Mouse (Mus musculus): ENCODE measurements around the gene Gm1673. TPM values are rescaled to one million over a fixed set of nuclear protein-coding genes. Genes with fewer than 3 reads are reported as not detected.
A peak's percentile ranks its signal among the peaks of the same experiment; 100 is the strongest.
"Not testable (repeated sequence)": the region's sequence is repeated elsewhere in the genome, so short reads cannot be mapped to it uniquely, and the experiment has no call there.

The Gm1673 gene
- 213 and 239 TPM in 2 replicates for polyA plus RNA-seq (2016; fragmentation: Nextera tagmentation; extraction: Ambion mirVana)

GRCm38 (mm10) chr5:33983309-33984121 is at the start of gene Gm1673:
TSS of gene Gm1673 (plus strand) at chr5:33983433.
- no peaks in the 10 kb centered on the region for H3K27me3 ChIP-seq
- 0 out of 2 replicates have a peak, but pooled peaks cover 8% of the 10 kb centered on the region for H3K4me1 ChIP-seq
- peak within 1 kb of the TSS; percentile 90 for H3K4me2 ChIP-seq (replicated peaks)
- peak; percentile 79 for ATAC-seq (ENCODE audit: insufficient number of reproducible peaks, insufficient read depth, low FRiP score, low TSS enrichment)
- H3K4me3 ChIP-seq, result peak within 1 kb of the TSS; percentile 94
- H3K36me3 ChIP-seq, result 0 out of 2 replicates have a peak, but pooled peaks cover 6% of the 10 kb centered on the region
- peak within 1 kb of the TSS; percentile 73 for H3K27ac ChIP-seq
- under 1% methylated on average over 88 of the region's 88 CpGs for WGBS
- peak within 1 kb of the TSS; percentile 92 for H3K9ac ChIP-seq
- no peaks in the 10 kb centered on the region for H3K9me3 ChIP-seq

- 0 out of 2 replicates have a peak overlapping the region, but pooled peaks have one; percentile 92 for H3K4me3 ChIP-seq
- WGBS, result 81% methylated on average over 2 of the region's 2 CpGs
Observed at GRCm38 (mm10) chr5:33934081-33934480, 49.2 kb upstream of the Gm1673 start.

GRCm38 (mm10) chr5:33934877-33935276 is 48.4 kb upstream of the Gm1673 start:
- Histone ChIP-seq H3K4me3 (peak overlapping the region; percentile 92), H3K4me2 (replicated peaks) (peak overlapping the region; percentile 59), H3K36me3 (peaks cover 16% of the 10 kb centered on the region), H3K9me3 (peaks cover 2% of the 10 kb centered on the region; the same call in 1 of the 2 replicates), H3K27me3 (no peaks in the 10 kb centered on the region), H3K27ac (no peak overlapping the region), H3K9ac (no peak overlapping the region), H3K4me1 (peaks cover 18% of the 10 kb centered on the region)
- 83% methylated on average over 7 of the region's 7 CpGs for WGBS
- no peak for ATAC-seq (ENCODE audit: insufficient number of reproducible peaks, insufficient read depth, low FRiP score, low TSS enrichment)

More at GRCm38 (mm10) chr5:33934081-33934480, 49.2 kb upstream of the Gm1673 start:
- Histone ChIP-seq H3K4me1 (peaks cover 18% of the 10 kb centered on the region), H3K9me3 (no peaks in the 10 kb centered on the region), H3K36me3 (peaks cover 22% of the 10 kb centered on the region), H3K9ac (no peak overlapping the region), H3K4me2 (replicated peaks) (peak overlapping the region; percentile 59), H3K27ac (no peak overlapping the region), H3K27me3 (no peaks in the 10 kb centered on the region)
- ATAC-seq (ENCODE audit: insufficient number of reproducible peaks, insufficient read depth, low FRiP score, low TSS enrichment), result no peak

GRCm38 (mm10) chr5:33935700-33936111 is 47.5 kb upstream of the Gm1673 start:
- Histone ChIP-seq H3K9ac (peak overlapping the region; percentile 89), H3K4me1 (peaks cover 18% of the 10 kb centered on the region), H3K9me3 (peaks cover 6% of the 10 kb centered on the region), H3K27me3 (no peaks in the 10 kb centered on the region), H3K36me3 (peaks cover 14% of the 10 kb centered on the region), H3K4me3 (peak overlapping the region; percentile 92), H3K27ac (peak overlapping the region; percentile 85), H3K4me2 (replicated peaks) (peak overlapping the region; percentile 59)
- WGBS, result under 1% methylated on average over 39 of the region's 39 CpGs
- peak; percentile 61 for ATAC-seq (ENCODE audit: insufficient number of reproducible peaks, insufficient read depth, low FRiP score, low TSS enrichment)

- WGBS, result under 1% methylated on average over 61 of the region's 61 CpGs
- Histone ChIP-seq H3K36me3 (peaks cover 14% of the 10 kb centered on the region), H3K9me3 (peaks cover 9% of the 10 kb centered on the region), H3K27ac (peak within 1 kb of the TSS; percentile 85), H3K4me2 (replicated peaks) (peak within 1 kb of the TSS; percentile 68), H3K27me3 (no peaks in the 10 kb centered on the region), H3K9ac (peak within 1 kb of the TSS; percentile 89), H3K4me3 (peak within 1 kb of the TSS; percentile 92), H3K4me1 (peaks cover 18% of the 10 kb centered on the region)
- ATAC-seq (ENCODE audit: insufficient number of reproducible peaks, insufficient read depth, low FRiP score, low TSS enrichment), result peak; percentile 95
Observed at GRCm38 (mm10) chr5:33936120-33936707, 47.0 kb upstream of the Gm1673 start, which contains the start of gene Nelfa. TSS of gene Nelfa (minus strand) at chr5:33936413.

- H3K4me3 ChIP-seq, result peak overlapping the region; percentile 92; the same call in 1 of the 2 replicates
- no peak for ATAC-seq (ENCODE audit: insufficient number of reproducible peaks, insufficient read depth, low FRiP score, low TSS enrichment)
- no peak overlapping the region for H3K27ac ChIP-seq
- 96% methylated on average over 2 of the region's 2 CpGs for WGBS
- H3K4me1 ChIP-seq, result peaks cover 18% of the 10 kb centered on the region
- H3K9ac ChIP-seq, result no peak overlapping the region
- peaks cover 14% of the 10 kb centered on the region for H3K9me3 ChIP-seq
- no peaks in the 10 kb centered on the region for H3K27me3 ChIP-seq
- peak overlapping the region; percentile 68 for H3K4me2 ChIP-seq (replicated peaks)
- peaks cover 9% of the 10 kb centered on the region for H3K36me3 ChIP-seq
Observed at GRCm38 (mm10) chr5:33937230-33937629, 46.0 kb upstream of the Gm1673 start.

GRCm38 (mm10) chr5:33938448-33938847 is 44.8 kb upstream of the Gm1673 start:
- H3K36me3 ChIP-seq, result peaks cover 6% of the 10 kb centered on the region
- 79% methylated on average over 3 of the region's 3 CpGs for WGBS
- peaks cover 16% of the 10 kb centered on the region for H3K9me3 ChIP-seq
- H3K27ac ChIP-seq, result no peak overlapping the region
- H3K4me2 ChIP-seq (replicated peaks), result no peak overlapping the region
- no peak overlapping the region for H3K4me3 ChIP-seq
- no peak overlapping the region for H3K9ac ChIP-seq
- no peak for ATAC-seq (ENCODE audit: insufficient number of reproducible peaks, insufficient read depth, low FRiP score, low TSS enrichment)
- H3K4me1 ChIP-seq, result peaks cover 18% of the 10 kb centered on the region
- no peaks in the 10 kb centered on the region for H3K27me3 ChIP-seq

GRCm38 (mm10) chr5:33947035-33947434 is 36.2 kb upstream of the Gm1673 start:
- H3K27ac ChIP-seq; H3K36me3 ChIP-seq; H3K4me1 ChIP-seq; H3K4me2 ChIP-seq (replicated peaks); H3K4me3 ChIP-seq; H3K9ac ChIP-seq; H3K27me3 ChIP-seq; ATAC-seq (ENCODE audit: insufficient number of reproducible peaks, insufficient read depth, low FRiP score, low TSS enrichment): not testable (repeated sequence)
- H3K9me3 ChIP-seq, result peaks cover 14% of the 10 kb centered on the region
- WGBS, result 83% methylated on average over 16 of the region's 16 CpGs

GRCm38 (mm10) chr5:33948314-33948713 is 34.9 kb upstream of the Gm1673 start:
- no peak overlapping the region for H3K27ac ChIP-seq
- H3K9ac ChIP-seq, result no peak overlapping the region
- H3K9me3 ChIP-seq, result peaks cover 10% of the 10 kb centered on the region; the same call in 1 of the 2 replicates
- 90% methylated on average over 4 of the region's 4 CpGs for WGBS
- no peak for ATAC-seq (ENCODE audit: insufficient number of reproducible peaks, insufficient read depth, low FRiP score, low TSS enrichment)
- H3K4me2 ChIP-seq (replicated peaks), result no peak overlapping the region
- H3K4me1 ChIP-seq, result no peaks in the 10 kb centered on the region
- H3K4me3 ChIP-seq, result no peak overlapping the region
- no peaks in the 10 kb centered on the region for H3K36me3 ChIP-seq
- no peaks in the 10 kb centered on the region for H3K27me3 ChIP-seq

- WGBS, result 86% methylated on average over 17 of the region's 17 CpGs
- no peak for ATAC-seq (ENCODE audit: insufficient number of reproducible peaks, insufficient read depth, low FRiP score, low TSS enrichment)
Observed at GRCm38 (mm10) chr5:33953471-33954185, 29.6 kb upstream of the Gm1673 start.

GRCm38 (mm10) chr5:33954354-33954753 is 28.9 kb upstream of the Gm1673 start:
- no peaks in the 10 kb centered on the region for H3K4me1 ChIP-seq
- H3K4me3 ChIP-seq, result no peak overlapping the region
- H3K27me3 ChIP-seq, result no peaks in the 10 kb centered on the region
- H3K4me2 ChIP-seq (replicated peaks), result no peak overlapping the region
- no peaks in the 10 kb centered on the region for H3K36me3 ChIP-seq
- H3K9me3 ChIP-seq, result peaks cover 10% of the 10 kb centered on the region
- no peak overlapping the region for H3K27ac ChIP-seq
- no peak for ATAC-seq (ENCODE audit: insufficient number of reproducible peaks, insufficient read depth, low FRiP score, low TSS enrichment)
- H3K9ac ChIP-seq, result no peak overlapping the region
- 39% methylated on average over 10 of the region's 10 CpGs for WGBS

More at GRCm38 (mm10) chr5:33953471-33954185, 29.6 kb upstream of the Gm1673 start:
- Histone ChIP-seq H3K27ac (no peak overlapping the region), H3K27me3 (no peaks in the 10 kb centered on the region), H3K4me2 (replicated peaks) (no peak overlapping the region), H3K9me3 (peaks cover 10% of the 10 kb centered on the region), H3K4me1 (no peaks in the 10 kb centered on the region), H3K36me3 (no peaks in the 10 kb centered on the region), H3K9ac (no peak overlapping the region), H3K4me3 (no peak overlapping the region)
